In genomic region chr7:18214699-18215098, GRCm38 (mm10) we compare ENCODE assay signal across 35 mouse cellular contexts. TPM values are rescaled to one million over a fixed set of nuclear protein-coding genes. Genes with fewer than 3 reads are reported as not detected.
DNase-seq lines count a peak whose midpoint lies in the region; ATAC-seq and TF ChIP-seq lines count a peak whose summit lies in the region.
"Had no signal": no experiment of that assay in that cellular context is flagged by ENCODE, and none has a peak within 500 bp of the region (broad histone marks: within the 10 kb centered on the region; RNA-seq: fewer than 3 reads in every experiment).

No protein-coding gene starts in this region.

- no peaks in the 10 kb centered on the region for H3K79me2 ChIP-seq in liver, adult 2 months (ENCODE audit: control insufficient read depth, insufficient read depth, low read length)

- H3K36me3 ChIP-seq in liver, adult 2 months (ENCODE audit: control insufficient read depth, insufficient read depth, low read length) = no peaks in the 10 kb centered on the region
- no peaks in the 10 kb centered on the region for H3K36me3 ChIP-seq in liver, postnatal 0 days (replicated peaks; ENCODE audit: insufficient read depth, low read length)
- H3K36me3 ChIP-seq in forebrain, embryonic 10.5 days (replicated peaks) = no peaks in the 10 kb centered on the region
- H3K36me3 ChIP-seq: embryonic facial prominence, embryonic 13.5 days; embryonic facial prominence, embryonic 15.5 days; forebrain, embryonic 15.5 days; G1E had no signal

- peak; percentile 27 for DNase-seq in liver, adult 2 months (ENCODE audit: extremely low read depth, low read depth, low spot score)
- DNase-seq in liver, postnatal 0 days = no peak
- peak; percentile 88 for DNase-seq in R1 (ENCODE audit: low read depth, low spot score)
- peak; percentile 85 for DNase-seq in ZHBTc4 (ENCODE audit: low read depth, low spot score)
- DNase-seq in large intestine, adult 2 months (ENCODE audit: low read depth, low spot score) = peak; percentile 24
- DNase-seq in heart, adult 9 months (ENCODE audit: low spot score in 2 of 2) = no peak
- no peak for DNase-seq in forebrain, embryonic 10.5 days (ENCODE audit: extremely low spot score, low spot score)
- no peak for DNase-seq in heart, postnatal 25 days (ENCODE audit: low spot score)
- DNase-seq: adrenal gland, adult 2 months; adrenal gland, postnatal 10 days; adrenal gland, postnatal 25 days; B cell, adult 2 months; cerebellum, adult 11 months; cerebellum, adult 18-20 months; cerebellum, adult 8-10 months; cerebellum, adult 9-11 months; cerebellum, postnatal 14 days; cerebellum, postnatal 36 days; embryo, embryonic 11 days; forebrain, postnatal 0 days had no signal

- no peak for TF ChIP-seq EP300 in liver, postnatal 0 days (IDR thresholded peaks at IDR 0.05; ENCODE audit: low read depth)

- H3K9ac ChIP-seq in liver, adult 2 months (ENCODE audit: low read depth, low read length) = no peak overlapping the region
- H3K9ac ChIP-seq in liver, postnatal 0 days (replicated peaks) = no peak overlapping the region
- H3K9ac ChIP-seq: embryonic facial prominence, embryonic 13.5 days; embryonic facial prominence, embryonic 15.5 days; forebrain, embryonic 13.5 days; forebrain, embryonic 15.5 days; forebrain, postnatal 0 days had no signal

- no peak overlapping the region for H3K4me2 ChIP-seq in liver, postnatal 0 days (ENCODE audit: low read depth, low read length)
- H3K4me2 ChIP-seq: embryonic facial prominence, embryonic 13.5 days; embryonic facial prominence, embryonic 15.5 days; forebrain, embryonic 13.5 days; forebrain, embryonic 15.5 days had no signal

- H3K27me3 ChIP-seq in liver, adult 2 months (ENCODE audit: control insufficient read depth, insufficient read depth, low read length) = peaks cover 3% of the 10 kb centered on the region; the same call in 1 of the 2 replicates
- H3K27me3 ChIP-seq in liver, postnatal 0 days (ENCODE audit: insufficient read depth, low read length) = no peaks in the 10 kb centered on the region
- H3K27me3 ChIP-seq in forebrain, embryonic 10.5 days (ENCODE audit: poor library complexity, severe bottlenecking) = no peaks in the 10 kb centered on the region
- H3K27me3 ChIP-seq: embryonic facial prominence, embryonic 13.5 days; embryonic facial prominence, embryonic 15.5 days; forebrain, embryonic 13.5 days; forebrain, embryonic 15.5 days; Patski had no signal

- 63% methylated on average over 1 of the region's 1 CpGs for WGBS in liver, adult 2 months
- WGBS in liver, postnatal 0 days (ENCODE audit: insufficient replicate concordance) = 68% methylated on average over 1 of the region's 1 CpGs
- WGBS in large intestine, adult 2 months = 27% methylated on average over 1 of the region's 1 CpGs
- WGBS in forebrain, embryonic 10.5 days = 86% methylated on average over 1 of the region's 1 CpGs

- intact Hi-C loops in heart, postnatal 25 days (cut with DNase I) = no loop called here

- no peak overlapping the region for H3K27ac ChIP-seq in liver, adult 2 months (replicated peaks; ENCODE audit: insufficient read depth, low read depth, low read length)
- H3K27ac ChIP-seq in liver, postnatal 0 days (ENCODE audit: low read depth) = no peak overlapping the region
- no peak overlapping the region for H3K27ac ChIP-seq in forebrain, embryonic 10.5 days
- H3K27ac ChIP-seq: embryonic facial prominence, embryonic 13.5 days; embryonic facial prominence, embryonic 15.5 days; forebrain, embryonic 13.5 days; forebrain, embryonic 15.5 days had no signal

- no peaks in the 10 kb centered on the region for H3K4me1 ChIP-seq in liver, adult 2 months (ENCODE audit: control insufficient read depth, insufficient read depth, low read length)
- H3K4me1 ChIP-seq in liver, postnatal 0 days (ENCODE audit: insufficient read depth) = no peaks in the 10 kb centered on the region
- H3K4me1 ChIP-seq in forebrain, embryonic 10.5 days = no peaks in the 10 kb centered on the region
- H3K4me1 ChIP-seq: embryonic facial prominence, embryonic 13.5 days; embryonic facial prominence, embryonic 15.5 days; forebrain, embryonic 13.5 days; forebrain, embryonic 15.5 days had no signal

- TF ChIP-seq POLR2A in liver, adult 2 months (IDR thresholded peaks at IDR 0.05; ENCODE audit: extremely low read depth, insufficient read depth, low read length) = no peak

- H3K9me3 ChIP-seq in liver, postnatal 0 days (ENCODE audit: low read length) = no peaks in the 10 kb centered on the region
- H3K9me3 ChIP-seq in forebrain, embryonic 10.5 days = peaks cover 9% of the 10 kb centered on the region; the same call in 1 of the 2 replicates
- H3K9me3 ChIP-seq: embryonic facial prominence, embryonic 13.5 days; embryonic facial prominence, embryonic 15.5 days; G1E had no signal

- no peak overlapping the region for H3K4me3 ChIP-seq in liver, adult 2 months (ENCODE audit: insufficient read depth, low read depth, low read length)
- H3K4me3 ChIP-seq in liver, postnatal 0 days (ENCODE audit: low read depth, low read length) = no peak overlapping the region
- H3K4me3 ChIP-seq in forebrain, embryonic 10.5 days = no peak overlapping the region
- H3K4me3 ChIP-seq: embryonic facial prominence, embryonic 13.5 days; embryonic facial prominence, embryonic 15.5 days; erythroblast, embryonic 14.5 days; forebrain, embryonic 13.5 days; forebrain, embryonic 15.5 days had no signal

- TF ChIP-seq CTCF in liver, adult 2 months (IDR thresholded peaks at IDR 0.05; ENCODE audit: low read depth, low read length) = no peak
- TF ChIP-seq CTCF in liver, postnatal 0 days (IDR thresholded peaks at IDR 0.05; ENCODE audit: low read depth) = no peak

- ATAC-seq in liver, postnatal 0 days = no peak
- ATAC-seq: activated CD4-positive, CD25-positive, alpha-beta regulatory T cell, adult 4 months; CD4-positive, CD25-positive, alpha-beta regulatory T cell, adult 4 months; forebrain, embryonic 13.5 days; forebrain, embryonic 15.5 days; forebrain, postnatal 0 days; Patski had no signal

RNA-seq across cellular contexts. Expression of gene Mill1, which starts 30.4 kb away (rescaled TPM):
- total RNA-seq in liver, adult 2 months (2014; rRNA removed) = not detected in 2 replicates
- not detected in 2 replicates for polyA plus RNA-seq in liver, adult 2 months (2012; rRNA removed)
- polyA plus RNA-seq in liver, postnatal 0 days (2015; fragmentation: Nextera tagmentation; extraction: Ambion mirVana) = not detected in 2 replicates
- 0.04 TPM in 1 of 2 replicates, not detected in the other for polyA plus RNA-seq in large intestine, adult 2 months (2012; rRNA removed)
- polyA plus RNA-seq in forebrain, embryonic 10.5 days (2016; fragmentation: Nextera tagmentation; extraction: Ambion mirVana) = not detected in 2 replicates
- total RNA-seq in heart, postnatal 25 days (2021) = not detected
- total RNA-seq: adrenal gland, adult 2 months; adrenal gland, postnatal 10 days; adrenal gland, postnatal 25 days; adrenal gland, postnatal 4 days; CH12.LX; common myeloid progenitor, adult 5-6 weeks; forebrain, postnatal 0 days had no signal
- polyA plus RNA-seq: activated CD4-positive, CD25-positive, alpha-beta regulatory T cell, adult 4 months; adrenal gland, adult 2 months; brain, embryonic 14.5 days; CD4-positive, CD25-positive, alpha-beta regulatory T cell, adult 4 months; embryonic facial prominence, embryonic 11.5 days; erythroblast, embryonic 14.5 days; forebrain, embryonic 11.5 days; forebrain, embryonic 13.5 days; forebrain, embryonic 15.5 days; forebrain, postnatal 0 days; G1E; Patski had no signal

RNA-seq across cellular contexts. Expression of gene Igfl3, which starts 38.4 kb away (rescaled TPM):
- not detected in 2 replicates for total RNA-seq in liver, adult 2 months (2014; rRNA removed)
- polyA plus RNA-seq in liver, adult 2 months (2012; rRNA removed) = not detected in 2 replicates
- not detected in 2 replicates for polyA plus RNA-seq in liver, postnatal 0 days (2015; fragmentation: Nextera tagmentation; extraction: Ambion mirVana)
- not detected in 2 replicates for polyA plus RNA-seq in large intestine, adult 2 months (2012; rRNA removed)
- not detected in 2 replicates for polyA plus RNA-seq in forebrain, embryonic 10.5 days (2016; fragmentation: Nextera tagmentation; extraction: Ambion mirVana)
- total RNA-seq in heart, postnatal 25 days (2021) = not detected
- total RNA-seq: adrenal gland, adult 2 months; adrenal gland, postnatal 10 days; adrenal gland, postnatal 25 days; adrenal gland, postnatal 4 days; CH12.LX; common myeloid progenitor, adult 5-6 weeks; forebrain, postnatal 0 days; G1E had no signal
- polyA plus RNA-seq: activated CD4-positive, CD25-positive, alpha-beta regulatory T cell, adult 4 months; adrenal gland, adult 2 months; brain, embryonic 14.5 days; CD4-positive, CD25-positive, alpha-beta regulatory T cell, adult 4 months; embryonic facial prominence, embryonic 11.5 days; embryonic facial prominence, embryonic 13.5 days; embryonic facial prominence, embryonic 15.5 days; erythroblast, embryonic 14.5 days; forebrain, embryonic 11.5 days; forebrain, embryonic 13.5 days; forebrain, embryonic 15.5 days; forebrain, postnatal 0 days; G1E; Patski had no signal

Comparison
In these comparisons a context has a peak if more than half of its experiments do, and no peak if none do; other contexts are left out.
1. DNase-seq: peak in liver, adult 2 months (single experiment), R1 (single experiment), ZHBTc4 (single experiment) and large intestine, adult 2 months (single experiment); none in liver, postnatal 0 days (single experiment), heart, adult 9 months (0 of 2), forebrain, embryonic 10.5 days (single experiment) and heart, postnatal 25 days (single experiment).